Mouse (Mus musculus): ENCODE data around the gene Dst. TPM values are rescaled to one million over a fixed set of nuclear protein-coding genes. Genes with fewer than 3 reads are reported as not detected.

Dst gene
- total and polyA plus RNA-seq, 3 experiments: 0.83 to 1.1 TPM; not detected in 1

DNA sequence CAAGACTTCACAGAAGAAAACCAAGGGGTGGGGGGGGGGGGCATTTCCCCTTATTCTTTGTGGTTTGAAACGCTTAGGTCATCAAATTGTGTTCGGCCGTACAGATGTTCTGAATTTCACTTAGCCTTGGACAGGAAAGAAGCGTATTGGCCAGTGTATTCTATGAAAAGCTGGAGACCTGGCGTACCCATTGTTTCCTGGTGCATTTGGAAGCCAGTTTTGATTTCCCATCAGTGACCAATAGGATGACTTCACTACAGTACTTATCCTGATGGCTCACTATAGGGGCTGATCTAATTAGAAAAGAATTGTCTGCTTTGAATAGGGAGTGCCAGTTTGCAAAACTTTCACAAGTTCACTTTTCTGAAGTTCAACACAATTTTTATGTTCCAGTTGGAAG is 105.5 kb downstream of the Dst start:
- ATAC-seq (ENCODE audit: extremely low read depth, insufficient number of reproducible peaks, low FRiP score, poor library complexity, severe bottlenecking) (no peak), DNase-seq (ENCODE audit: low spot score) (no peak)
- Histone ChIP-seq H3K4me1 (ENCODE audit: insufficient read depth, low read depth, low read length) (no peaks in the 10 kb centered on the region), H3K9me3 (replicated peaks) (no peaks in the 10 kb centered on the region), H3K36me3 (replicated peaks) (no peaks in the 10 kb centered on the region), H3K4me3 (ENCODE audit: low read depth, low read length) (no peak overlapping the region), H3K27me3 (ENCODE audit: insufficient read depth, low read length) (peaks cover 7% of the 10 kb centered on the region; the same call in 1 of the 2 replicates)
- TF ChIP-seq POLR2AphosphoS5 (IDR thresholded peaks at IDR 0.05; ENCODE audit: insufficient replicate concordance, low read depth, low read length): no peak
- TF ChIP-seq GATA1 (IDR thresholded peaks at IDR 0.05; ENCODE audit: borderline replicate concordance, low read length): no peak
- no peak for TF ChIP-seq CTCF (IDR thresholded peaks at IDR 0.05; ENCODE audit: low read depth, low read length)
- TF ChIP-seq GATA2 (IDR thresholded peaks at IDR 0.05; ENCODE audit: borderline replicate concordance, low read depth, low read length): no peak
- TF ChIP-seq TAL1 (conservative IDR thresholded peaks at IDR 0.05; ENCODE audit: low read depth, low read length): no peak

DNA sequence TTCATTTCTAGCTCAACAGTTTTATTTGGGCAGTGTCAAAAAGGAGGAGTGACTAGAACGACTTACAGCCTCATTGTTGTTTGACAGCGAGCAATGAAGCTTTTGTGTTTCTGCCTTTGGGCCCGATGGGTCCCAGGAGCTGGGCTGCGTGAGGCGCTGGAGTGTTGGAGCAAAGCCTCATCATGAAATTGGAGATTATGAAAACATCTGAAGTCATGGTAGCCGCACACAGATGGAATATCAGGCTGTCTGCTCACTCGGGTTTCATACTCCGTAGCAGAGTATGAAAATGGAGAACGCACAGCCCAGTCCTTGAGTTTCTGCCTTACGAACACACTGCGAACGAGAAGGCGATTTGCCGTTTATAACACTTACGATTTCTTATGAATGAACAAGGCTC is 108.8 kb downstream of the Dst start:
- Histone ChIP-seq H3K4me1 (ENCODE audit: insufficient read depth, low read depth, low read length) (no peaks in the 10 kb centered on the region), H3K27me3 (ENCODE audit: insufficient read depth, low read length) (peaks cover 2% of the 10 kb centered on the region; the same call in 1 of the 2 replicates), H3K9me3 (replicated peaks) (no peaks in the 10 kb centered on the region), H3K4me3 (ENCODE audit: low read depth, low read length) (no peak overlapping the region), H3K36me3 (replicated peaks) (no peaks in the 10 kb centered on the region)
- DNase-seq (ENCODE audit: low spot score) (no peak), ATAC-seq (ENCODE audit: extremely low read depth, insufficient number of reproducible peaks, low FRiP score, poor library complexity, severe bottlenecking) (no peak)
- TF ChIP-seq GATA1 (IDR thresholded peaks at IDR 0.05; ENCODE audit: borderline replicate concordance, low read length) (no peak), CTCF (IDR thresholded peaks at IDR 0.05; ENCODE audit: low read depth, low read length) (no peak), GATA2 (IDR thresholded peaks at IDR 0.05; ENCODE audit: borderline replicate concordance, low read depth, low read length) (no peak), POLR2AphosphoS5 (IDR thresholded peaks at IDR 0.05; ENCODE audit: insufficient replicate concordance, low read depth, low read length) (no peak), TAL1 (conservative IDR thresholded peaks at IDR 0.05; ENCODE audit: low read depth, low read length) (no peak)

DNA sequence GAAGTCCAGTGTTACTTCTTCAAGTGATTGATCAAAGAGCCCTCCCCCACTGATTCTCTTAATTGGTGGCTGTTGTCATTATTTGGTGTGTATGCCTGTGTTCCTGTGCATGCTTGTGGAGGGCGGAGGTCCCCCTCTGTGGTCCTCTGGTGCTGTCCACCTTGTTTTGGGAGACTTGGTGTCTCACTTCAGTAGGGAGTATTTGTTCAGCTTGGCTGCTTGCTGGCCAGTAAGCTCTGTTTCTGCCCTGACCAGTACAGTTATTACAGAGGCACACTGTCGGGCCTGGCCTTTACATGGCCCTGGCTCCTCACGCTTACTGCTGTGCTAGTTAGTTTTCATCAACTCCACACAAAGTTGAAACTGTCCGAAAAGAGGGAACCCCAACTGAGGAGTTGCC is 109.3 kb downstream of the Dst start:
- Histone ChIP-seq H3K27me3 (ENCODE audit: insufficient read depth, low read length) (no peaks in the 10 kb centered on the region; the same call in 1 of the 2 replicates), H3K4me1 (ENCODE audit: insufficient read depth, low read depth, low read length) (no peaks in the 10 kb centered on the region), H3K9me3 (replicated peaks) (no peaks in the 10 kb centered on the region), H3K4me3 (ENCODE audit: low read depth, low read length) (no peak overlapping the region), H3K36me3 (replicated peaks) (no peaks in the 10 kb centered on the region)
- no peak for ATAC-seq (ENCODE audit: extremely low read depth, insufficient number of reproducible peaks, low FRiP score, poor library complexity, severe bottlenecking)
- DNase-seq (ENCODE audit: low spot score): no peak
- TF ChIP-seq GATA2 (IDR thresholded peaks at IDR 0.05; ENCODE audit: borderline replicate concordance, low read depth, low read length): no peak
- no peak for TF ChIP-seq CTCF (IDR thresholded peaks at IDR 0.05; ENCODE audit: low read depth, low read length)
- TF ChIP-seq GATA1 (IDR thresholded peaks at IDR 0.05; ENCODE audit: borderline replicate concordance, low read length): no peak
- TF ChIP-seq TAL1 (conservative IDR thresholded peaks at IDR 0.05; ENCODE audit: low read depth, low read length): no peak
- no peak for TF ChIP-seq POLR2AphosphoS5 (IDR thresholded peaks at IDR 0.05; ENCODE audit: insufficient replicate concordance, low read depth, low read length)

DNA sequence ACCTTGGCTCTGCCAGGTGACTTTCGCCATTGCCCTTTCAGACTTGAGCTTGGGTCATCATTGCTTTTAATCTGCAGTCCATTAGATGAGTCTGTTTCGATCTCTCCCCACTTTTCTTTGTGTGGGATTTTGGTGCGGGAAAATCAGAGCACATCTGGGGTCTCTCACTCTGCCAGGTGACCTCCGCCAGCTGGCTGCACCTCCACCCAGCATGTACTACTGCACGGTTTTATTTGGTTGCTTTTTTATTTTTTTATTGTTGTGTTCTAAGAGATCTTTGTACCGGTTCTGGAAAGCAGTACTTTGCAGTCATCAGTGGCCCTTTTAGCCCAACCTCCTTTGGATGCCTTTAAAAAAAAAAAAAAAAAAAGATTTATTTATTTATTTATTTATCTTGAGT is 112.6 kb downstream of the Dst start:
- no peaks in the 10 kb centered on the region; the same call in 1 of the 2 replicates for H3K27me3 ChIP-seq (ENCODE audit: insufficient read depth, low read length)
- TF ChIP-seq POLR2AphosphoS5 (IDR thresholded peaks at IDR 0.05; ENCODE audit: insufficient replicate concordance, low read depth, low read length) (no peak), GATA1 (IDR thresholded peaks at IDR 0.05; ENCODE audit: borderline replicate concordance, low read length) (no peak), CTCF (IDR thresholded peaks at IDR 0.05; ENCODE audit: low read depth, low read length) (no peak), GATA2 (IDR thresholded peaks at IDR 0.05; ENCODE audit: borderline replicate concordance, low read depth, low read length) (no peak), TAL1 (conservative IDR thresholded peaks at IDR 0.05; ENCODE audit: low read depth, low read length) (no peak)
- H3K36me3 ChIP-seq (replicated peaks): no peaks in the 10 kb centered on the region
- DNase-seq (ENCODE audit: low spot score) (no peak), ATAC-seq (ENCODE audit: extremely low read depth, insufficient number of reproducible peaks, low FRiP score, poor library complexity, severe bottlenecking) (no peak)
- H3K4me3 ChIP-seq (ENCODE audit: low read depth, low read length): no peak overlapping the region
- H3K4me1 ChIP-seq (ENCODE audit: insufficient read depth, low read depth, low read length): no peaks in the 10 kb centered on the region
- no peaks in the 10 kb centered on the region for H3K9me3 ChIP-seq (replicated peaks)

DNA sequence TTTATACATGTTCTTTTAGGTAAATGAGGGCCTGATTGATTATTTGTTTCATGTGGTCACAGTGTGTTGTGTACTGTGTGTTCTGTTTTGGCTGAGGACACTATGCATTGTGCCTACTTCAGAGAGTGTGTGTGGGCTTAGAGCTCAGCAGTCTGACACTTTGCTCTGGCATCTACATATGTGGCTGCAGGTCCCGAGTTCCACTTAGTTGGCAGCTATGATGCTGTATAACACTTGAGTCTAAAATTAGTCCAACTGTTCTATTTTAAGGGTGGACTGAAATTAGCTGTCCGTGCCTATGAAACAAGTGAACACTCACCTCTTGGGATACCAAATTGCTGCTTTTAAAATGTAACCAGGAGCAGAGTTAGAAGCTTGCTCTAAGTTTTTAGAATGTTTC is 113.5 kb downstream of the Dst start:
- no peaks in the 10 kb centered on the region for H3K4me1 ChIP-seq (ENCODE audit: insufficient read depth, low read depth, low read length)
- DNase-seq (ENCODE audit: low spot score) (no peak), ATAC-seq (ENCODE audit: extremely low read depth, insufficient number of reproducible peaks, low FRiP score, poor library complexity, severe bottlenecking) (no peak)
- no peak overlapping the region for H3K4me3 ChIP-seq (ENCODE audit: low read depth, low read length)
- no peaks in the 10 kb centered on the region for H3K9me3 ChIP-seq (replicated peaks)
- TF ChIP-seq TAL1 (conservative IDR thresholded peaks at IDR 0.05; ENCODE audit: low read depth, low read length) (no peak), POLR2AphosphoS5 (IDR thresholded peaks at IDR 0.05; ENCODE audit: insufficient replicate concordance, low read depth, low read length) (no peak), GATA1 (IDR thresholded peaks at IDR 0.05; ENCODE audit: borderline replicate concordance, low read length) (no peak), GATA2 (IDR thresholded peaks at IDR 0.05; ENCODE audit: borderline replicate concordance, low read depth, low read length) (no peak), CTCF (IDR thresholded peaks at IDR 0.05; ENCODE audit: low read depth, low read length) (no peak)
- no peaks in the 10 kb centered on the region for H3K36me3 ChIP-seq (replicated peaks)
- H3K27me3 ChIP-seq (ENCODE audit: insufficient read depth, low read length): peaks cover 4% of the 10 kb centered on the region

DNA sequence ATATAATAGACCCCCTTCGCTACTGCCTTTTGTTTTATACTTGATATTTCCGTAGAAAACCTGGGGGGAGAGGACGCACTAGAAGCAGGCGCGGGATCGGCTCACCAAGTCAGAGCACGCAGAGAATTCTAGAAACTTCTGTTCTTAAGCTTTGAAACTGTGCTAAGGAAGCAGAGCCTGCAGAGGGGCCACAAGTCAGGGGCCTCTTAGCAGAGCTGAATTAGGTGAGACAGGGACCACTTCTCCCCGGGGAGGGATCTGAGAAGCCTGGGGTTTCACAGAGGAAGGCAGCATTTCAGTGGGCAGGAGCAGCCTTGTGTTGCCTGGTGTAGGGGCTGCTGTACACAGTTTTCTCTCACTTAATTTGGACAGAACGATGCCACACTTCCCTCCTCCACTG is 115.1 kb downstream of the Dst start:
- DNase-seq (ENCODE audit: low spot score): no peak

More for the DNA sequence above, 115.1 kb downstream of the Dst start:
- no peak overlapping the region for H3K4me3 ChIP-seq (ENCODE audit: low read depth, low read length)
- ATAC-seq (ENCODE audit: extremely low read depth, insufficient number of reproducible peaks, low FRiP score, poor library complexity, severe bottlenecking): no peak
- no peaks in the 10 kb centered on the region for H3K36me3 ChIP-seq (replicated peaks)
- peaks cover 4% of the 10 kb centered on the region for H3K27me3 ChIP-seq (ENCODE audit: insufficient read depth, low read length)
- TF ChIP-seq POLR2AphosphoS5 (IDR thresholded peaks at IDR 0.05; ENCODE audit: insufficient replicate concordance, low read depth, low read length) (no peak), CTCF (IDR thresholded peaks at IDR 0.05; ENCODE audit: low read depth, low read length) (no peak), TAL1 (conservative IDR thresholded peaks at IDR 0.05; ENCODE audit: low read depth, low read length) (no peak), GATA1 (IDR thresholded peaks at IDR 0.05; ENCODE audit: borderline replicate concordance, low read length) (no peak), GATA2 (IDR thresholded peaks at IDR 0.05; ENCODE audit: borderline replicate concordance, low read depth, low read length) (no peak)
- no peaks in the 10 kb centered on the region for H3K4me1 ChIP-seq (ENCODE audit: insufficient read depth, low read depth, low read length)
- no peaks in the 10 kb centered on the region for H3K9me3 ChIP-seq (replicated peaks)
